ENCODE assay signal across 10 mouse cellular contexts in genomic region chr13:102646271-102646771, GRCm38 (mm10). TPM values are rescaled to one million over a fixed set of nuclear protein-coding genes. Genes with fewer than 3 reads are reported as not detected.
A peak's percentile ranks its signal among the peaks of the same experiment; 100 is the strongest.
DNase-seq lines count a peak whose midpoint lies in the region; ATAC-seq lines count a peak whose summit lies in the region.
"Had no signal": no experiment of that assay in that cellular context is flagged by ENCODE, and none has a peak within 500 bp of the region (broad histone marks: within the 10 kb centered on the region; RNA-seq: fewer than 3 reads in every experiment).

No protein-coding gene starts in this region.

- DNase-seq in hindbrain, embryonic 10.5 days (ENCODE audit: low spot score), result peak; percentile 12
- DNase-seq in adrenal gland, postnatal 25 days, result peak; percentile 23
- peak; percentile 43 to 45 for DNase-seq in kidney, adult 8-10 months
- peak; percentile 78 for DNase-seq in lung, postnatal 10 days
- no peak for DNase-seq in midbrain, embryonic 10.5 days (ENCODE audit: low spot score)
- no peak for DNase-seq in right cerebral cortex, postnatal 36 days (ENCODE audit: low spot score in 2 of 2)

- H3K4me2 ChIP-seq in hindbrain, embryonic 12.5 days (replicated peaks), result no peak overlapping the region
- H3K4me2 ChIP-seq: embryonic facial prominence, embryonic 12.5 days had no signal

- H3K9ac ChIP-seq in hindbrain, embryonic 12.5 days, result no peak overlapping the region
- H3K9ac ChIP-seq: embryonic facial prominence, embryonic 12.5 days had no signal

- H3K4me1 ChIP-seq in hindbrain, embryonic 10.5 days (replicated peaks), result peaks cover 14% of the 10 kb centered on the region
- H3K4me1 ChIP-seq in hindbrain, embryonic 12.5 days, result peaks cover 9% of the 10 kb centered on the region
- peaks cover 23% of the 10 kb centered on the region for H3K4me1 ChIP-seq in midbrain, embryonic 10.5 days

- H3K36me3 ChIP-seq in hindbrain, embryonic 10.5 days, result no peaks in the 10 kb centered on the region
- no peaks in the 10 kb centered on the region for H3K36me3 ChIP-seq in hindbrain, embryonic 12.5 days
- no peaks in the 10 kb centered on the region for H3K36me3 ChIP-seq in midbrain, embryonic 10.5 days
- H3K36me3 ChIP-seq: embryonic facial prominence, embryonic 12.5 days; G1E had no signal

- H3K9me3 ChIP-seq in hindbrain, embryonic 10.5 days, result no peaks in the 10 kb centered on the region
- no peaks in the 10 kb centered on the region for H3K9me3 ChIP-seq in hindbrain, embryonic 12.5 days (replicated peaks)
- no peaks in the 10 kb centered on the region for H3K9me3 ChIP-seq in midbrain, embryonic 10.5 days (replicated peaks)
- H3K9me3 ChIP-seq: embryonic facial prominence, embryonic 12.5 days; G1E had no signal

- ATAC-seq in hindbrain, embryonic 12.5 days (ENCODE audit: low FRiP score), result no peak
- no peak for ATAC-seq in inflammation-experienced regulatory T-cells, adult 6 months

- no peaks in the 10 kb centered on the region for H3K27me3 ChIP-seq in hindbrain, embryonic 10.5 days (ENCODE audit: insufficient read depth, poor library complexity, severe bottlenecking)
- H3K27me3 ChIP-seq in hindbrain, embryonic 12.5 days, result no peaks in the 10 kb centered on the region
- peaks cover 12% of the 10 kb centered on the region; the same call in 1 of the 2 replicates for H3K27me3 ChIP-seq in midbrain, embryonic 10.5 days (ENCODE audit: low read depth, poor library complexity, severe bottlenecking)
- H3K27me3 ChIP-seq: embryonic facial prominence, embryonic 12.5 days had no signal

- no peak overlapping the region for H3K27ac ChIP-seq in hindbrain, embryonic 10.5 days
- no peak overlapping the region for H3K27ac ChIP-seq in hindbrain, embryonic 12.5 days
- H3K27ac ChIP-seq in midbrain, embryonic 10.5 days (replicated peaks), result no peak overlapping the region
- H3K27ac ChIP-seq: embryonic facial prominence, embryonic 12.5 days had no signal

- WGBS in hindbrain, embryonic 10.5 days, result 73% methylated on average over 10 of the region's 10 CpGs
- WGBS in hindbrain, embryonic 12.5 days, result 65% methylated on average over 10 of the region's 10 CpGs
- WGBS in midbrain, embryonic 10.5 days, result 80% methylated on average over 10 of the region's 10 CpGs

- no peak overlapping the region for H3K4me3 ChIP-seq in hindbrain, embryonic 10.5 days
- H3K4me3 ChIP-seq in hindbrain, embryonic 12.5 days, result no peak overlapping the region
- no peak overlapping the region for H3K4me3 ChIP-seq in midbrain, embryonic 10.5 days
- H3K4me3 ChIP-seq: embryonic facial prominence, embryonic 12.5 days had no signal

RNA-seq across cellular contexts. Expression of gene Cd180, which starts 47.0 kb away (rescaled TPM):
- polyA plus RNA-seq in hindbrain, embryonic 10.5 days (2016; fragmentation: Nextera tagmentation; extraction: Ambion mirVana), result 0.22 and 0.38 TPM in 2 replicates
- 0.44 and 0.79 TPM in 2 replicates for polyA plus RNA-seq in hindbrain, embryonic 12.5 days (2016; fragmentation: Nextera tagmentation; extraction: Ambion mirVana)
- total RNA-seq in adrenal gland, postnatal 25 days (2021), result 0.95 and 1.6 TPM in 2 replicates
- polyA plus RNA-seq in inflammation-experienced regulatory T-cells, adult 6 months (2017; shearing (Covaris generic)), result under 1 TPM in 2 of 3 experiments, not detected in 1; 0.21 to 0.99 TPM
- 0.45 and 0.51 TPM in 2 replicates for polyA plus RNA-seq in midbrain, embryonic 10.5 days (2016; fragmentation: Nextera tagmentation; extraction: Ambion mirVana)
- polyA plus RNA-seq: G1E had no signal

Comparison
In these comparisons a context has a peak if more than half of its experiments do, and no peak if none do; other contexts are left out.
1. DNase-seq: peak in hindbrain, embryonic 10.5 days (single experiment), adrenal gland, postnatal 25 days (single experiment), kidney, adult 8-10 months (2 of 2) and lung, postnatal 10 days (single experiment); none in midbrain, embryonic 10.5 days (single experiment) and right cerebral cortex, postnatal 36 days (0 of 2).